Mouse (Mus musculus) frontal cortex, postnatal 36 days (tissue): ENCODE measurements at regions not wholly inside any gene's neighbourhood (a gene's known extent, or its start where the extent isn't known, plus 50 kb on each side); places are given as distances from the start of the nearest gene placed in this dataset.

Experiments used
- DNase-seq, 2 experiments: peaks; one replicate each; pipeline ENCODE4 v3.0.0; 2022; ENCODE audit warnings: low spot score in 2 of 2

- no peak for DNase-seq
Measured at GRCm38 (mm10) chr7:135888598-135888997, 172.4 kb upstream of the Mki67 start.

- peak in 1 of 2 experiments; percentile 3 for DNase-seq
Measured at GRCm38 (mm10) chr7:135889016-135889726, 173.0 kb upstream of the Mki67 start.

GRCm38 (mm10) chr7:135898876-135899275 lies 182.7 kb upstream of the Mki67 start:
- no peak for DNase-seq

- no peak for DNase-seq
Measured at GRCm38 (mm10) chr7:135899765-135900164, 183.6 kb upstream of the Mki67 start.

GRCm38 (mm10) chr7:135900861-135901321 lies 184.7 kb upstream of the Mki67 start:
- no peak for DNase-seq

- DNase-seq: no peak
Measured at GRCm38 (mm10) chr7:135902106-135903055, 186.2 kb upstream of the Mki67 start.

- no peak for DNase-seq
Measured at GRCm38 (mm10) chr7:135911376-135911775, 195.2 kb upstream of the Mki67 start.

- no peak for DNase-seq
Measured at GRCm38 (mm10) chr7:135913923-135914634, 197.9 kb upstream of the Mki67 start.

GRCm38 (mm10) chr7:135923876-135924275 lies 207.7 kb upstream of the Mki67 start:
- no peak for DNase-seq

- no peak for DNase-seq
Measured at GRCm38 (mm10) chr7:135924641-135925040, 208.5 kb upstream of the Mki67 start.

- DNase-seq: no peak
Measured at GRCm38 (mm10) chr7:135930091-135930490, 213.9 kb upstream of the Mki67 start.

GRCm38 (mm10) chr7:135932595-135933175 lies 216.5 kb upstream of the Mki67 start:
- no peak for DNase-seq

- DNase-seq: no peak
Measured at GRCm38 (mm10) chr7:135935180-135935579, 219.0 kb upstream of the Mki67 start.

GRCm38 (mm10) chr7:135937465-135937864 lies 221.3 kb upstream of the Mki67 start:
- no peak for DNase-seq

- DNase-seq: no peak
Measured at GRCm38 (mm10) chr7:135939341-135939740, 223.2 kb upstream of the Mki67 start.

- no peak for DNase-seq
Measured at GRCm38 (mm10) chr7:135942826-135943225, 226.7 kb upstream of the Mki67 start.

- peak; percentile 23 to 27 for DNase-seq
Measured at GRCm38 (mm10) chr7:135946071-135946646, 230.0 kb upstream of the Mki67 start.

- DNase-seq: peak; percentile 19 to 34
Measured at GRCm38 (mm10) chr7:135961026-135961425, 244.9 kb upstream of the Mki67 start.

GRCm38 (mm10) chr7:135965528-135965927 lies 249.4 kb upstream of the Mki67 start:
- DNase-seq: peak in 1 of 2 experiments; percentile 35

GRCm38 (mm10) chr7:135966231-135966630 lies 250.1 kb upstream of the Mki67 start:
- DNase-seq: no peak

- DNase-seq: no peak
Measured at GRCm38 (mm10) chr7:135968638-135969037, 252.5 kb upstream of the Mki67 start.
